Mouse (Mus musculus) liver, embryonic 14.5 days (tissue): ENCODE data around the gene Tnmd.

Experiments
- CTCF ChIP-seq: IDR thresholded peaks from 2 replicates; pipeline ENCODE4 v1.5.1; 2016; ENCODE audit warnings: antibody characterized with exemption, low read depth, control low read depth
- EP300 ChIP-seq: IDR thresholded peaks from 2 replicates; pipeline ENCODE4 v1.6.1; 2016; ENCODE audit warnings: antibody characterized with exemption, low read depth

DNA sequence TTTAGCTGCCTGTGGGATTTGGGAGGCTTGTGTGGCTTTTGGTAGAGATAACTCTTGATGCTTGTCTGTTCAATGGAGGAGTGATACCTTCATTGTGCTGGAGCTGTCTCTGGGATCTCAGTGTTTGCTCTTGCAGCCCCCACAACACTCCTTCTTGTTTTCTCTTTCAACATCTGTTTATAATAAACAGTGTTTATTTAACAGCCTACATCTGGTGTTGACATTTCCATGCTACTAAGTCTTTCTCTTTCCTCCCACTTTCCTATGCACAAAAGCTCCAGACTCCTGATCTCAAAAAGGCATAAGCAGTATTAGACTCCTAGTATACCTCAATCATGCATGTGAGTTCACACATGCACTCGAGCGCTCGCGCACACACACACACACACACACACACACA lies 2.9 kb downstream of the Tnmd start:
- TF ChIP-seq CTCF = no peak
- no peak for TF ChIP-seq EP300
